Mouse (Mus musculus) ovary, postnatal 10 days (tissue): Measurements from ENCODE around the gene Chrna9.
"Not testable (repeated sequence)": the region's sequence is repeated elsewhere in the genome, so short reads cannot be mapped to it uniquely, and the experiment has no call there.

Experiments used
- DNase-seq: peaks from one replicate; pipeline ENCODE4 v3.0.0; 2022; ENCODE audit warnings: low spot score

Chrna9 gene

DNA sequence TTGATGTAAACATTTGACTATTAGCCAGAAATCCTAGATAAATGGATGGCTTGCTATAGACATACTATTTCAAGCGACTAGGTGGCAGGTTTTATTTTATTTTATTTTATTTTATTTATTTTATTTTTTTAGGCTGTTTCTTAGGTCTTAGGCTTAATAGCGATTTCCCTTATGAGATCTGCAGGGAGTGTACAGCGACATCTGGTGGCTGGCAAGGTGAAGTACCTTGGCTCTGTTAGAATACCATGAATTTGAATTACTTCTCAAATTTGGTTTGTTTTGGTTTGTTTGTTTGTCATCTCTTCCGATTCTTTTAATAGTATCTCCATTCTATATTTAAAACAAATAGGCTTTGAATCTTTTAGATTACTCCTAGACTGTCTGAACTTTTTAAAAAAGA, 23.9 kb downstream of the Chrna9 start:
- DNase-seq, result no peak

DNA sequence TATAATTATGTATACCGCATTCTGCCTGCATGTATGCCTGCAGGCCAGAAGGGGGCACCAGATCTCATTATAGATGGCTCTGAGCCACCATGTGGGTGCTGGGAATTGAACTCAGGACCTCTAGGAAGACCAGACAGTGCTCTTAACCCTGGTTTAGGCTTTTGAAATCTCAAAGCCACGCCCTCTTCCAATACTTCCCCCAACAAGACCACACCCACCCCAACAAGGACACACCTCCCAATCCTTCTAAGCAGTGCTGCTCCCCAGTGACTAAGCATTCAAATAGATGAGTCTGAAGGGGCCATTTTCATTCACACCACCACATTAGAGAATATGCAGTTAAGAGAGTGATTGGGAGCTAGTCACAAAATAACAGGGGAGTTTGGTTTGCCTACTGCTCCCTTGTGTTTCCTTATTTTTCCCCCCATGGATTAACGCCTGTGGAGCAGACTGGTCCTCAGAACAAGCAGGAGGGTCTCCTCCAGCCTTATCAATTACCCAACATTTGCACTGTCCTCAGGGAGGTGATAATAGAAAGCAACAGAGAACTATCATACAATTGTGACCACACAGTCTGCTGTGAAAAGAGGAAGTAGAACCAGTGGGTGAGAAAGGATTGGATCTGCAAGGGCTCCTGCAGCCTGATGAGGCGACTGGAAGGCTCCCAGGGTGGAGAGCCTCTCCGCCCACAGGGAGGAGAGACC, 25.3 kb downstream of the Chrna9 start:
- DNase-seq, result no peak

DNA sequence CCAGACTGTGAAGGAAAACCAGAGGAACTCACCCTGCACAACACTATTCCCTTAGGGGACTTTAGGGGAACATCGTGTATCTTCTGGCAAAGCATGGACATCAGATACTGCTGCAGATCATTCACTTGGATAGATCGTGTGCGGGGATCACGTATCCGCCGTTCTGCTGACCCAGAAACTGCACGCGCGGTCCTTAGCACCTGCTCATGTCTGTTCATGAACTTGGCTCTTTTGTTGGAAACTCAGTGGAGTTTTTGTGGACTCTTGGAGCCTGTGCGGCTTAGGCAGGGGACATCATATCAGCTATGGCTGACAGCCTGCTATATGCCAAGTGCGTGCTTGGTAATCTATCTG, 25.9 kb downstream of the Chrna9 start:
- DNase-seq, result no peak

DNA sequence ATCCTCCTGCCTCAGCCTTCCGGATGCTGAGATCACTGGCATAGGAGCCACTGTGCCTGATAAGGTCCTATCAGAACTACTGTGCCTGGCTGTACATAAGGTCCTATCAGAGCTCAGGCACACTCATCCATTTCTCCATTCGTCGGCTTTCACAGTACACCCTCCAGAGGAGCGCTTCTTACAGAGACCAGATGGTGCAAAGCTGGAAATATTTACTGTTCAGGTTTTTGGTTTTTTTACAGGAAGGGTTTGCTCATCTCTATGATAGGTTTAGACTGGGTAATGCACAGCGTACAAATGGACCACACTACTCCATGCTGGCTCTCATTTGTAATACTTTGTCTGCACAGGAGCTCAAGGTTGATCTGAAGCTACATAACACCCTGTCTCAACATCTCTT, 28.6 kb downstream of the Chrna9 start:
- DNase-seq, result no peak

DNA sequence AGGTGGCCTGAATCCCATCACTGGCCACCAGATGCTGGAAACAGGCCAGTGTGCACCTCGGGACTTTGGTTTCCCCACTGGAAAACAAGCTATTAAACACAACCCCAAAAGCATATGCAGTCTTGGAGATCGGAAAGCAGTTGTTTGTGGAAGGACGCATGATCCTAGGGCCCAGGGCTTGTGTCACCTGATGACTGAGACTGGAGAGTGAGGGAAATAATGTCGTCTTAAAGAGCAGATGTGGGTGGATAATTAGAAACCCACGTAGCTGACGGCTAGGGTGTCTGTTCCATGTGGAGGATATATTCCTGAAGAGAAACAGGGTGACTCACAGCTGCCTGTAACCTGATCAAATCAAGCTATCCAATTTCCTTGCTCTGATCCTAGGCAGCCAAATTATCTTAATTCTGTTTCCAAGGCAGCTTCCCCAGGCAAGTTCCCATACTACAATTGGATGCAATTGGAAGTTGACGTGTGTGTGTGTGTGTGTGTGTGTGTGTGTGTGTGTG, 31.1 kb downstream of the Chrna9 start:
- DNase-seq, result no peak

DNA sequence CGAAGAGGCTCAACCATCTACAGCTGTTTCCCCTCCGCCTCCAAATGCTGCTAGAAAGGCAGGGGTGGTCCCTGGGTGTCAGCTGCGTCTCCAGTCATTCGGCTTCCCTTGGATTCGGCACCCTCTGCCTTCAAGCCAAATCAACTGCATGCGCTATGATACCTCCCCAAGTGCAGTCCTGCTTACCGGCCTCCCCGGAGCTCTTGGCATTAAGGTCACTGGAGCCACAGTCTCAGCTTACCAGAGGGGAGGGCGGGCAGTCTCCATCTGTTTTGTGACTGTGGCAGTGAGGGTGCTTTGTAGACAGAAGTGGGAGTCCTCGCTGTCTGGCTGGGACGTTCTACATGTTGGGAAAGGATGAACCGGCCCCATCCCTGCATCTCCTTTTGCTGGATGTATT, 32.4 kb downstream of the Chrna9 start:
- DNase-seq, result no peak

DNA sequence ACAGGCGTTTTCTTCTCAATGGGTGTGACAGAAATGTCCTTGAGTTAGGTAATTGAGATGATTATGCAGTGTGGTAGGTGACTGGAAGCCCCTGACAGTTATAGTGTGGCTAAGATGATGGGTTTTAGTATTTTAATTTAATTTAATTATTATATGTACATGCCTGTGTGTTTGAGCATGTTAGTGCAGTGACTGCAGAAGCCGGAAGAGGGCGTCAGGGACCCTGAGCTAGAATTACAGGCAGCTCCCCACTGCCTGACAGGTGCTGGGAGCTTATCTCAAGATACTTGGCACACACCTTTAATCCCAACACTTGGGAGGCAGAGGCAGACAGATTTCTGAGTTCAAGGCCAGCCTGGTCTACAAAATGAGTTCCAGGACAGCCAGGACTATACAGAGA, 33.3 kb downstream of the Chrna9 start:
- DNase-seq, result no peak

GRCm38 (mm10) chr5:65973189-65973588, 38.5 kb downstream of the Chrna9 start:
- no peak for DNase-seq

DNA sequence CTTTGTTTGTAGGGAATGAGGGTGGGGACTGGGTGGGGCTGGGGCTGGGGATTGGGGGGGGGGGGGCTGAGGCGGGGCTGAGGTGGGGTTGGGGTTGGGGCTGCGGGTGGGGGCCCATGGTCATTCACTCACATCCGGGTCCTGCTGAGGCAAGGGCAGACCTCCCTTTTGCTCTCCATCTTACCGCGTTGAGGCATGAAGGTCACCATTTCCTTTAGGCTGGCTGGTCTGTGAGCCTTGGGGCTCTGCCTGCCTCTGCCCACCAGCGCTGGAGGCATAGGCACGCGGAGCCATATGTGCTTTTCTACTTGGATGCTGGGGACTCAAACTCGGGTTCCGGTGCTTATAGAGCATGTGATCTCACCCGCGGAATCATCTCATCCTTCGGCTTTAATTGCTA, 41.0 kb downstream of the Chrna9 start:
- DNase-seq, result no peak

- no peak for DNase-seq
Measured at GRCm38 (mm10) chr5:65986426-65986825, 51.7 kb downstream of the Chrna9 start.

- DNase-seq, result not testable (repeated sequence)
Measured at GRCm38 (mm10) chr5:65987004-65987403, 52.3 kb downstream of the Chrna9 start.

- DNase-seq, result no peak
Measured at GRCm38 (mm10) chr5:65991191-65991590, 56.5 kb downstream of the Chrna9 start.

GRCm38 (mm10) chr5:65994643-65995042, 59.9 kb downstream of the Chrna9 start:
- DNase-seq, result no peak

DNA sequence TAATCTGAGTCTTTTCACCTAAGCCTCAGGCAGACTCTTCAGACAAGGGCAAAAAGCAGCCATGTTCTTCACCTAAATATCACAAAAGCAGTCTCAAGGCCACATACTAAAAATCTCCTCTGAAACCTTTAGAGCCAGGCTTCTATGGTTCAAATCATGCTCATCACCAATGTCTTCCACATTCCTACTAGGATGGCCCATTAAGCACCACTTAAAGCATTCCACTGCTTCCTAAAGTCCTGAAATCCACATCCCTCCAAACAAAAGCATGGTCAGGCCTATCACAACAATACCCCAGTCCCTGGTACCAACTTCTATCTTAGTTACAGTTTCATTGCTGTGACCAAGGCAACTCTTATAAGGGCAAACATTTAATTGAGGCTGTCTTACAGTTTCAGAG, 63.1 kb downstream of the Chrna9 start:
- no peak for DNase-seq

- no peak for DNase-seq
Measured at GRCm38 (mm10) chr5:65999106-65999505, 64.4 kb downstream of the Chrna9 start.

- no peak for DNase-seq
Measured at GRCm38 (mm10) chr5:66000074-66000473, 65.4 kb downstream of the Chrna9 start.

GRCm38 (mm10) chr5:66000567-66001125, 65.9 kb downstream of the Chrna9 start:
- DNase-seq, result no peak

- no peak for DNase-seq
Measured at GRCm38 (mm10) chr5:66001232-66001631, 66.5 kb downstream of the Chrna9 start.

GRCm38 (mm10) chr5:66004134-66004925, 69.6 kb downstream of the Chrna9 start, which contains the start of gene 9130230L23Rik:
9130230L23Rik (minus strand) TSS chr5:66004285.
- DNase-seq, result no peak

- no peak for DNase-seq
Measured at GRCm38 (mm10) chr5:66005041-66005678, 70.4 kb downstream of the Chrna9 start.

DNA sequence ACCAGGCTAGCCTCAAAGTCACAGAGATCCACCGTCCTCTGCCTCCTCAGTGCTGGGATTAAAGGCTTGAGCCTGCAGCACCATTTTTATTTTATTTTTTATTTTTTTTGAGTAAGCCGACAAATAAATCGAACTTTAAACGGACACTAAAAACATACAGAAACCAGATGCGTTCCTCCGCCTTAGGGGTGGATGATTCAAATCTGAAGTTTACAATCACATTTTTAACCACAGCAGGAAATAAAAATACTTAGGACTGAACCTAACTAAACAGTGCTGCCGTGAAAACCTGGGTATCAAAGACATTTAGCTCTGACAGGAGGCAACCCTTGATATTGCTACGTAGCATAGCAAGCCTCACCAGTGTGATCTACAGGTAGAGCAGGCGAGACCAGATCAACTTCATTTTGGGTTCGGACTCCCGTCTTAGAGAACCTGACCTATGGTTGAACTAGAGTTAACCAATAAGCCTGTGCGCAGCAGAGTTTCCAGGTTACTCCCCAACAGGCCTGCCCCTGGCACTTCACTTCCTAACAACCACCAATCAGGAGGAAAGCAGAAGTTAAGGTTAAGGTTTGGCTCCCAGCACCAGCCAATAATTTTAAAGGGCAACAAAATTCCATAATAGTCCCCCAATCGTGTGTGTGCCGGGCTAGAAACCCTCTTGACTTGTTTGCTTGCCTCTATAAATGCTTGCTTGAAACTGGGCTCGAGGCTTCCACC, 73.7 kb downstream of the Chrna9 start:
- DNase-seq, result no peak

GRCm38 (mm10) chr5:66013999-66014398, 79.3 kb downstream of the Chrna9 start:
- no peak for DNase-seq
